Mouse (Mus musculus) layer of hippocampus, postnatal 36 days (tissue): ENCODE data around the gene Rnase10. TPM values are rescaled to one million over a fixed set of nuclear protein-coding genes. Genes with fewer than 3 reads are reported as not detected.
"Not testable (repeated sequence)": the region's sequence is repeated elsewhere in the genome, so short reads cannot be mapped to it uniquely, and the experiment has no call there.

ENCODE experiments used
- DNase-seq, 2 experiments: peaks; one replicate each; pipeline ENCODE4 v3.0.0; 2022
- total RNA-seq, 2 experiments: library from RNA; stranded (reverse); gene quantifications; 2 replicates each; pipeline ENCODE4 v1.2.3; 2021

Gene Rnase10
- total RNA-seq, result not detected

DNA sequence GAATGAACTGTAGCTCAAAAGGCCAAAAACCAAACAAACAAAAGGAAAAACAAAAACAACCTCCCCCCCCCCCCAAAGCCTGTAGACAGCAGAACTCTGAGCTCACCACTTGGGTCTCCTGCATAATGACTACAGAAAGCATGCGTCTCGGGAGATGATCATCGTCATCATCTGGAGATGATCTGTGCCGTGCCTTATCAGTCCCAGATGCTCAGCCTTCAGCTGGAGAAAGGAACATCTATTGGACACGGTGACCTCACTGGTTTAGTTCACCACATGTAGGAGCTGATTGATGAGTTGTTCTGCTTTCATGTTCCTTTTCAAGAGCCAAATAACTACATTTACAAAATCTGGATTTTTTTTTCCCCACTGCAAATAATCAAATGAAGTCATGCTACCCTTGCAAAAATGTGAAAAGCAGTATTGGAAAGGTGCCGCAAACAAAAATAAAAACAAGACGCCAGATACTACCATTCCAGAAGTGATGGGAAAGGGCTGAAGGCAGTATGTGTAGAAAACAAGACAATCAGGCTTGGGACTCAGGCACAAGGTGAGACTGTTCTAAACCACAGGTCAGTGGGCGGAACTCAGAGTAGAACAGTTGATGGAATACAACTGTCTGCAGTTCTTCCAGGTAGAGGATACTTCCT lies at the start of gene Rnase10:
Rnase10 (plus strand) TSS at position 600 of the 650 bp plus-strand sequence.
- DNase-seq, result no peak

DNA sequence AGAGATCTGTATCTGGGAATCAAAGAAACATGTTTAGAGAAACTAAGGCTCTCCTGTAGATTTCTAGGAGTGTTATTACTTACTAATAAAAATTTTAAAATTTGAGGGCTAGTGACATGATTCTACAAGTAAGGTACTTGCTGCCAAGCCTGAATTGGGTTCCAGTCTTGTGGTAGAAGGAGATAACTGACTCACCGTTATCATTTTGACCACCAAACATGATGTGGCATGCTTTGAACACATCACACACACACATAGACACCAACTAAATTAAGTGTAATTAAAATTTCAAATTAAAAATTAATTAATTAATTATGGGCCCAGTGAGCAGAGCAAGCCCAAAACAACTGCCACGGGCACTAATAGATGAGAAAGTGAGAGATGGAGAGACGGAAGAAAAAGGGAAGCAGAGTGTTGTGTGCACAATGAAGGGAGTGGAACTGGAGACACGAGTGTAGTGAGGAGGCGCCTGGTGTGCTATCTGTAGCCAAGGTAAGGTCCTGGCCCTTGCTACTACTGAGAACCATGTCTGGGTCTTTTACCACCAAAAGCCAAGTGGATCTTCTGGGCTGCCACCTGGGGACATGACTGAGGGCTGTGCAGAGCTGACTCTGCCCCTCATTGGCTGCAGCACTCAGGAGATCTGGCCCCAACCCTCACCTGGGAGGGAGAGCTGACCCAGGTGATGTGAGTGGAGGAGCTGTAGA lies 49.1 kb upstream of the Rnase10 start:
- not testable (repeated sequence) for DNase-seq

DNA sequence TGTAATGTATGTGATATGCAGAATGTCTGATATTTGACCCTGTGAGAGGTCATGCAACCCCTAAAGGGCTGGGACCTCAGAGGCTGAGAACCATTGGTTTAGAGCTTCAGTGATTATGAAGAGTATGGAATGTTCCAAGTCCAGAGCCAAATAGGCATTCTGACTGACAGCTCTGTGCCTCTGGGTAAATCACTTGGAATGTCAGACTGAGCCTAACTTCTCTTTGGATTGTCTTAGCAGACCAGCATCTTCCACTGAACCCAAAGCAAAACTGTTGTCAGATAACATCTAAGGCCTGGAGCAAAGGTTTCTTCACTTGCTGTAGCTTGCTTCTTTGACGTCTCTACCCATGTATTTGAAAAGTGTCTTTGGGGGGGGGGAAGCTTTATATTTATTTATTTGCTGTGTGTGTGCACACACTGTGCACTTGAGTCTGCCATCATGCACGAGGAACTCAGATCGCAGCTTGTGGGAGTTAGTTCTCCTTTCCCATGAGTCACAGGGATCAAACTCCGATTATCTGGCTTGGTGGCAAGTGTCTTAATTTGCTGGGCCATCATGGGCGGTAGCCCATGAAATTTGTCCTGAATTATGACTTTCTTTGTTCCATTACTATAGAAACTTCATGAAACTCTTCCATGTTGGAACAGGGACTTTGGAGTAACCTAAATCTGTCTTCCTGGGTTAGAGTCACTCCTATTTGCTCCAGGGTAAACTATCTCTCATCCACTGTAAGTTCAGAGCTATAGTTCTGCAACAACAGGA lies 39.2 kb upstream of the Rnase10 start:
- no peak for DNase-seq

DNA sequence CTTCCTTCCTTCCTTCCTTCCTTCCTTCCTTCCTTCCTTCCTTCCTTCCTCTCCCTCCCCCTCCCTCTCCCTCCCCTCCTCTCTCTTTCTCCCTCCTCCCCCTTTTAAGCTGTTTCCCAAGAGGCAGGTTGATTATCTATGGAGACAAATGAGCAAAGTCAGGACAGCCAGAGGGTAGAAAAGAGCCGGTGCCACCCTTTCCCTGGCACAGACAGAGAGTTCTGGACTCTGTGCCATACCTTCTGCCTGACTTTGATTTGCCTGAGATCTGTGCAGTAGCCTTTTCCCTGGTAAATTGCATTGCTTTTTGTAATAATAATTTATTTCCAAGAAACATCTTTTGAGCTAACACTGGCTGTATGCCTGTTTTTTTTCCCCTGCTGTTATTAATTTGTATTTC lies 38.5 kb upstream of the Rnase10 start:
- DNase-seq, result no peak

DNA sequence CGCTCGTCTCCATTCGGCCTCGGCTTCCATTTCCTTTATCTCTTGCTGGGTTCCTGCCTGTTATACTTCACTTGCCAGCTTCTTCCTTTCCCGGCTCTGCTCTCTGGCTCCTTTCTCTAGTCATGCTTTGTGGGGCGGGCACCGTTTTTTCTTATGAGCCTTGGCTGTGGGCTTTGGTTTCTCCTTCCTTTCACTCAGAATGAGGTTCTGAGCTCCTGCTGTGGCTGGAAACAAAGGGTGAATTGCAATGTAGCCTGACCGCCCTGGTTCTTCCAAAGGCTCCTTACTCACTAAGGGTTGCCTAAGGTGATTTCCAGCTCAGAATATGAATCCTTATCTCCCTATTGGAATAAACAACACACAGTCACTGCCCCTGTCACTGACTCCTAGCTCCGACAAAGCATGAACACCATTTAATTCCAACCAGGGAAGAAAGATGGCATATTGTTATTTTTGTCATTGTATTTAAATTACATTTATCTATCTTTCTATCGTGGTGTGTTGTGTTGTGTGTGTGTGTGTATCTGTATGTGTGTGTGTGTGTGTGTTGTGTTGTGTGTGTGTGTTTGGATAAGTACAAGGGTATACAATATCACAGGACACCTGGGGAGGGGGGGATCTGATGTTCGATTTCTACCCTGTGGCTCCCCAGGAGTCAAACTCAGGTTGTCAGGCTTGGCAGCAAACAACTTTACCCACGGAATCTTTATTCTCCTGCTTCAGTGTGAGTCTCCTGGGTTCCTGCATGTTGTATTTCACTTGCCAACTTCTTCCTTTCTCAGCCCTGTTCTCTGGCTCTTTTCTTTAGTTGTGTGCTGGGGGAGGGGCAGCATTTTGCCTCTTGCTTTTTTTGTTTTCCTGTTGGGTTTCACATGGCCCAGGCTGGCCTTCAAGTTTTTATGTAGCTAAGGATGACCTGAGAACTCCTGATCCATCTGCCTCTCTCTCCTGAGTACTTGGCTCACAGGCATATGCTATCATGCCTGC lies 37.7 kb upstream of the Rnase10 start:
- DNase-seq, result peak; percentile 36 to 52

DNA sequence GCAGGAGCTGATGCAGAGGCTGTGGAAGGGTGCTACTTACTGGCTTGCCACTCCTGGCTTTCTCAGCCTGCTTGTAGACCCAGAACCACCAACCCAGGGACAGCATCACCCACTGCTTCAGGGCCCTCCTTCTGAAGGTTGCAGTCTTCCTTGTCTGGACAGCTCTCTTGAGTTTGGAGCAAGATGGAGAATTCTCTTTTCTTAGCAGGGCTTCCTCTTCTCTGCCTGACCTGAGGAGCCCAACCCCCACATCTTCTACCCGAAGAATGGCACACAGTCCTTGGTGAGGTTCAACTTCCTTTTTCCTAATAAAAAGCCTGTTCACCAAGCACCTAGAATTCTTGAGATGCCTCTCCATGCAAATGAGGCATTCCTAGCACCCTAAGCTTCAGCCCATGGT lies 36.7 kb upstream of the Rnase10 start:
- no peak for DNase-seq

DNA sequence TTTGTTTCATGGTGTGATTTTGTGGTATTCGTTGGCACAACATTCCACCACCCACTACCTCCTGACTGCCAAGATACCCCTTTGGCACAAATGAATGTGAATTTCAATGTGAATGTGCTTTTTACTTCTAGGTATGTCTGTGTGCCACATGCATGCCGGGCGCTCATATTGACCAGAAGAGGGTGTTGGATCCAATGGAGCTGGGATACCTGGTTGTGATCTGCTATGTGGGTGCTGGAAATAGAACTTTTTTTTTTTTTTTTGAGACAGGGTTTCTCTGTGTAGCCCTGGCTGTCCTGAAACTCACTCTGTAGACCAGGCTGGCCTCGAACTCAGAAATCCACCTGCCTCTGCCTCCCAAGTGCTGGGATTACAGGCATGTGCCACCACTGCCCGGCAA lies 34.5 kb upstream of the Rnase10 start:
- not testable (repeated sequence) for DNase-seq

DNA sequence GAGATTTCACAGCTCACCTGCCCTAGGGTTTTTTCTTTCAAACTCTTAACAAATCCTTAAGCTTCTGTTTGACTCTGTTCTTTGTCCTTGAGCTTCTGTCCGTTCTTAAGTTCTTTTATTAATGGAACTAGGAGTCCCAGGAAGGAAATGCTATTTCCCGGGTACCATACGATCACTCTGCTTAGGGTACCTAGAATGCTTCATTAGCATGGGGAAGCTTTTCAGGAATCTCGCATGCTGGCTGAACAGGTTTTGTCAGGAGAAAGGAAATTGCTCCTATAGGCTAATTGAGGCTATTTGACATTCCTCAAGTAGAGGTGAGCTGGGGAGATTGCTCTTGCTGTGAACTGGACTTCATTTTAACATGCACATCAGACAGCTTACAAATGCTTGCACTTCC lies 33.9 kb upstream of the Rnase10 start:
- no peak for DNase-seq

DNA sequence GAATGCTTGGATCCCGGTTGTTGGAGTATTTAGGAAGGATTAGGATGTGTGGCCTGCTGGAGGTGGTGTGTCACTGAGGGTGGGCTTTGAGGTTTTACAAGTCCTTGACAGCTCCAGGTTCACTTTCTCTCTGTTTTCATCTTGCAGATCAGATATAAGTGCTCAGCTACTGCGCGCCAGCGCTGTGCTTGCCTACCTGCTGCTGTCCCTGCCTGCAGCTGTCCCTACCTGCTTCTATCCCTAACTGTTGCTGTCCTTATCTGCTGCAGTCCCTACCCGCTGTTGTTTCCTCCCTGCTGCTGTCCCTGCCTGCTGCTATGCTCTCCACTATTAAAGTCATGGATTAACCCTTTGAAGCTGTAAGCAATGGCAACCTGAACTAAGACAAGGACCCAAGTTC lies 32.5 kb upstream of the Rnase10 start:
- no peak for DNase-seq

DNA sequence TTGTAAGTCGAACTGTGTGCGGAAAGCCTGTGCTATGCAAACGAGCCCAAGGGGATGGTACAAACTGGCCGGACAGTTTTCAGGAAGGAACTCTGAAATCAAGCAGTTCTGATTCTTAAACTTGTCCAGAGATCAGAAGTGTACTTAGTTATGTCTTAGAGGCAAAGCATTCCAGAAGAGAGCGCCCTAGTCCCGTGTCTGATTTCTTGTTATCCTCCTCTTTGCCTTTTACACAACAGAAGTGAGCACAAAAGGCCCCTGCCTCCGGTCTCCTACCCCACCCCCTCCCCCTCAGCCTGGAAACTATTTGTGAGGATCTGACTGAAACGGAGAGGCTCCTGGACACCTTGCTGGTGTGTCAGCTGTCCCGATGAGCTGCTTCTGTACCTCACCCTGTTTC lies 30.9 kb upstream of the Rnase10 start:
- DNase-seq, result no peak

DNA sequence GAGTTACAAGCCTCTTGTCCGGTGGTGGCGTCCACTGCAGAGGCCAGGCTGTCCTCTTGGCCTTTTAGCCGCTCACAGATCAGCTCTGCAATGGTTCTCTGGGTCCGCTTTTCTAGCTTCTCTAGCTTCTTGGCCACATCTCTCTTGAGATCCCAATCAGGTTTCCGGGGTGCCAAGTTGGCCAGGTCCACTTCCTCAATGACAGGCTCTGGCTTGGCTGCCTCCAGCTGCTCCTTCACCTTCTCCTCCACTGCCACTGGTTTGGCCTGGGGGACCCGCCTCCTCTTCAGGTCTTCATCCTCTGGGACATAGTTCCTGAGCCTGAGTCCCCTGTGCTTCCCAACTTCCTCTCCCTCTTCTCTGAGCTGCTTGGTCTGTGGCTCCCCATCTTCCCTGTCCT lies 29.1 kb upstream of the Rnase10 start:
- not testable (repeated sequence) for DNase-seq

DNA sequence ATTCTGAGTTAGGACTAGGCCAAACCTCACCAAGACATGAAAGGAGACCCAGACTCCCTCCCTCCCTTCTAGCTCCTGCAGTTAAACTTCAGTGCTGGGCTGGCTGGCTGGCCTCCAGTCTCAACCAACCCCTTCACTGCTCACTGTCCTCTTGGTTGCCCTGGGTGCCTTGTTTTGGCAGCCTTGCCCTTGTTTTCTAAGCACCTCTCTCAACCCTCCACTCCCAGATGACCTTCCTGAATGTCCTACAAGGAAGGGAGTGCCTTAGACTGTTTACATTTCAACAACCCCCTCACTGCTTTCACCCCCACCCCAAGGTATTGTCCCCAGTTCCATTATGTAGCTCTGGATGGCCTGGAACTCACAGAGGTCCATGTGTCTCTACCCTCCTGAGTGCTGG lies 27.9 kb upstream of the Rnase10 start:
- no peak for DNase-seq

DNA sequence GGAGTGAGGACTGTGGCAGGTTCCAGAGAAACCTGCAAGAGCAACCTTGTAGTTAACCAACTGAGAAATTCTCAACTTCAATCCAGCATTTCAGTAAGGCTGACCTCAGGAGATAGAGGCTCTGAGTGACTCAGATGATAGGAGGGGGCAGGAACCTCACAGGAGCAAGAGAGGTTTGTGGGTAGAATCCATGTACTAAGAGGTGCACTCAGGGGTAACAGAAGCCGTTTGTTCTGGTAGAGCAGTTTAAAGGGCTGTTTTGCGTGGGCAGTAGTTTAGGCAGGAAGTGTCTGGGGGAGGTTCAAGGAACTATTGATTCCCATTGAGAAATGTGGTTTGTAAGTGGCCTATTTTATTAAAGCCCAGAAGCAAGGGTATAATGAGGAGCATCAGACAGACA lies 26.3 kb upstream of the Rnase10 start:
- DNase-seq, result no peak

DNA sequence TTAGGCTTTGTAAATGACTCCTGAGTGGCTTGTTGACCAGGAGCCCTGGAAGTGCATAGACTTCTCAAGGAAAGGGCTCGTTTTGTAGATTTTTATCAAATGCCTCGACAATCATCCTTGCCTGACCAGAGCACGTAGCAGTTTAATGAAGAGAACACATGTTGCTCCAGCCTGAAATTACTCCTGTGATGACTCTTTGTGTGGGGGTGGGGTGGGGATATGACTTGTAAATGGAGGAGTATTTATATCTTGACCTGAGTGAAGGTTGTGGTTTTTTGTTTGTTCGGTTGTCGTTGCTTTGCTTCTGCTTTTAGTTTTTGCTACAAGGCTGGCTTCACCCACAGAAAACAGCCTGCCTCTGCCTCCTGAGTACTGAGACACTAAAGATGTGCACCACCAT lies 25.7 kb upstream of the Rnase10 start:
- DNase-seq, result no peak

DNA sequence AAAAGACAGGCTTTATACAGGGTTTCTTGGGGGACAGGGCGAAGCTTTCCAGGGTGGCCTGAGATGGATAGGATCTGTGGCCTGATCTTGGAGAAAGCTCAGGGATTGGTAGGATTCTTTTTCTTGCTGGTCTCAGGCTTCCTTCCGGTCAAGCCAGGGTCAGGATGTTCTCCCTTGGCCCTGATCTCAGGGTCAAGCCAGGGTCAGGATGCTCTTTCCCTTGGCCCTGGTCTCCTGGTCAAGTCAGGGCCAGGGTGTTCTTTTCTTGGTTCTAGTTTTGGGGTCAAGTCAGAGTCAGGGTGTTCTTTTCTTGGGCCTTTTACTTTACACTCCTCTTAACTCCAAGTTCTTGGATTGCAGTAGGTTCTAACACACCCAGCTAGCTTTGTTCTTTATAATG lies 19.9 kb upstream of the Rnase10 start:
- no peak for DNase-seq

DNA sequence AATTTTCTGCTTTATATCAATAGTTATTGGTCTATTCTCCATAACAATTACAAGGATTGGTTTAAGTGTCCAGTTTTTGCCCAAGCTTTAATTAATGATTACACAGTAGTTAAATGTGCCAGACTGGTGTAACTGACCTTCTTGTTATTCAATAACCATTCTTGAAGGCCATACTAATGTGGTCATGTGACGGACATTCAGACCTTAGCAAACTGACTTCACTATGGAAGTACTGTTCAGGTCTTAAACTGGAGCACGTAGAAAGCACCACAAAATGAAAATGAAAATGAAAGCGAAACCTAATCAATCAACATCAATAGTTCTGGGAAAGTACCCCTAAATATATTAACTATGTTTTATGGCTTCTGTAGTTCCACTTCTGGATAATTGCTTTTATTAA lies 16.5 kb upstream of the Rnase10 start:
- DNase-seq, result no peak

DNA sequence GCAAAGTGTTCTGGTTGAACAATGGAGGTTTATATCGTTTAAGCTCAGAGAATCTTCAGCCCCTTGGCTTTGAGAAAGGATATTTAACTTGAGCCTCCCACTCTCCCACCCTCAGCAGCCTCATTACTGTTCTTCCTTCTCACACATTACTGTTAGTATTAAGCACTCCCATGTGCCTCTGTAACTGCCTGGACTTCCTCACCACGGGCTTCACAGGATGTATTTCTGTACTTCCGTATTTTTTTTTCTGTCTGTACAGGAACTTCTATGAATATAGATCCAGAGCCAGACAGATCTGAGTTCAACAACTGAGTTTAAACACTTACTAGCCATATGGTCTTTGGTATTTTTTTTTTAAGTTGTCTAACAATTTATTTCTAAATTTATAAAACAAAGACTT lies 10.5 kb upstream of the Rnase10 start:
- no peak for DNase-seq

DNA sequence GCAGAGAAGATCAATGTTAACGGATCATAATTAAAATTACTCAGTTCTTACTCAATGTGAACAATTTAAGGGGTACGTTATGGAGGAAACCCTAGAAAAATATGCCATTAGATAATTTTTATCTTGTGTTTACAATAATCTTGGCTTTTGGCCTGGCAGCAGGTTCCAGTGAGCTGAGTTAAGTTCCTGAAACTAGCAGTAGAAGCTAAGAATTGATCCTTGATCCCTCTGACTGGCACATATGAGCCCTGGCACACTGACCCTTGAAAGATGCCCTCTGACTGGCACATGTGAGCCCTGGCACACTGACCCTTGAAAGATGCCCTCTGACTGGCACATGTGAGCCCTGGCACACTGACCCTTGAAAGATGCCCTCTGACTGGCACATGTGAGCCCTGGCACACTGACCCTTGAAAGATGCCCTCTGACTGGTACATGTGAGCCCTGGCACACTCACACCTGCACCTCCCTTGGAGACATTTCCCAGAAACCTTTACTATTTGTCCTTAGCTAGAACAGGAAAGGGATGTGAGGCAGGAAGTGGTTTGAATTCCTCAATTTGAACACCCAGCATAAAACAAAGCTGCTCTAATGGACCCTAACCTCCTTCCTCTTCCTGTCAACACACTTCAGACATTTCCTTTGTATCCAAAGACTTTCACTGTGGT lies 9.4 kb upstream of the Rnase10 start:
- no peak for DNase-seq

DNA sequence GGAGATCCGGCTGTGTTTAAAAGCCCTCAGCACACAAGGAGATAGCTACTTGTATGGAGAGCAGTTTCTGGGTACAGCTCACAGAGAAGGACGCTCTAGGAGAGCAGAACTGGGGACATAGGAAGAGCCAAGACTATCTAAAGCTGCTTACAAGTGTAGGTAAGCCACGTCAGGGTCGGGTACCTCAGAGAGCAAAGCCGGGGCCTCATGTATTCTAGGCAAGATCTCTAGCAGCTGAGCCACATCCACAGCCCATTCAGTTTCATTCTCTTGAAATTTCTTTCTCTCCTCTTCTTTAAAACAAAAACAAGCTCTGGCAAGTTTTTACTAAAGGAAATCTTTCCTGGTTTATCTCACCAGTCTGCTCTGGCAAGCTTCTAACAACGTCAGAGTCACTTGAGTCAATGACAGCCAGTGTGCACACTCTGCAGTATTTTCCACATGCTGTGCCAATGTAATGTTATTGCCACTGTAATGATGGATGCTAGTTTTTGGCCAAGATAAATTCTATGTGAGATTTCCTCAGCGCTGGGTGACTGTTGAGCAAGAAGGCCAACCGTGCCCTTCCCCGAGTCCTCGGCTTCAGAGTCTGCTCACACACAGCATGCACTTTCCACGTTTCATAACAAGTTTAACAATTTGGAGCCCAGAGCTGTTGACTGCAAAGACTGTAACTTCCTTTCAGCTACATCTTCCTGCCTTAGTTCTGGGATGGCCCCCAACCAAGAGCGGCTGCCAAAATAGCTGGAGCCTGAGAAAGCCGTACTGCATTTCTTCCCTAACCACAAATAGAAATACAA lies 563 bp downstream of the Rnase10 start:
- peak; percentile 15 to 31 for DNase-seq

DNA sequence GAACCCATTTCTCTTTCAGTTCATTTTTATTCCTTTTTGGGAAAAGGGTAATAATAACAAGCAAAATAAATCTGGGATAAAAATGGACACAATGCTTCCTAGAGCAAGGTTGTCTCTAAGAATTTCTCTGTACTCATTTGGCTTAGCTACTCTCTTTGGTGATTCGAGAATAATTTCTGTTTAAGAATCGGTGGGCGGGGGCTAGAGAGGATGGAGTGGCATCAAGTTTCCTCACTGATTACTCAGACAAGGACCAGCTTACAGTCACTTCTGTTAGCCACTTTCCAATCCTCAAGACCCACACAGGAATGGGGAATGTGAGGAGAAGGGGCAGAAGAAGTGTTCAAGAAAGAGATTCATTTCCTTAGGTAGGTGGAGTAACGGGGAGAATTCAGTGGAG lies 1.2 kb downstream of the Rnase10 start:
- no peak for DNase-seq

DNA sequence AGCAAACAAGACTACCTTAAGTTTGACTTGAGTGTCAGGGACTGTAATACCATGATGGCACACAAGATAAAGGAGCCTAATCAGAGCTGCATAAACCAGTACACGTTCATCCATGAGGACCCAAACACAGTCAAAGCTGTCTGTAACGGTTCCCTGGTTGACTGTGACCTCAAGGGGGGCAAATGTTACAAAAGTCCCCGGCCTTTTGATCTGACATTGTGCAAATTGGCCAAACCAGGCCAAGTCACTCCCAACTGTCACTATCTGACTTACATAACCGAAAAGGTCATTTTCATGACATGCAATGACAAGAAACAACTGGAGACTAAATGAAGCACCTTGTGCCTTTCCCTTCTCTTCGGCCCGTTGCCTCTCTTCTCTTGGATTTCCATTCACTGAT lies 2.0 kb downstream of the Rnase10 start:
- no peak for DNase-seq
